Mouse (Mus musculus): ENCODE data around the gene Asap3.

DNA sequence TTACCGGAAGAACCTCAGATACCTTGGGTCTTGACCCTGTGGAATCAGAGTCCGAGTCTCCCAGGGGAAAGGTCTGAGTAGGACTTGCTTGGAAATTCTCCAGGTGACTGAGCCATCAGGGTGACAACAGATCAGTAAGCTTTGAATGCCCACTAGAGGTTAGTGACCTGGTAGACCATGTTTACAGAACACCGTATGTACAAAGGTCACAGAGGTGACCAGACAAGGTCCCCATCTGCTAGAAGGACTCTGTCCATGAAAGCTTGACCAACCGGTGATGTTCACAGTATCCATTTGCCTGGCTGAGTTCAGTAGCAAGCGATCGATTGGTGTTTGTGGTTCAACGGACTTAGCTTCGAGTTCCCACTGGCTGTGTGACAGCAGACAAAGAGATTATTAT lies 8.7 kb downstream of the Asap3 start:
- TF ChIP-seq CTCF (IDR thresholded peaks at IDR 0.05; ENCODE audit: low read depth) (no peak), EP300 (IDR thresholded peaks at IDR 0.05; ENCODE audit: low read depth) (peak; percentile 60; the same call in 1 of the 2 replicates)

All from liver, postnatal 0 days (tissue).